Mouse (Mus musculus) embryonic fibroblast, embryonic 13.5 days (primary cell): ENCODE data around the gene Wdr86.

ENCODE experiments used
- CTCF ChIP-seq: IDR thresholded peaks from 2 replicates; pipeline ENCODE4 v1.5.1; 2011; ENCODE audit warnings: mild to moderate bottlenecking, control low read depth, low read length, moderate library complexity, borderline replicate concordance; ENCODE audit not compliant: insufficient read depth
- POLR2A ChIP-seq: IDR thresholded peaks from 2 replicates; pipeline ENCODE4 v1.6.1; 2011; ENCODE audit warnings: low read depth, mild to moderate bottlenecking, control low read depth, low read length, moderate library complexity

DNA sequence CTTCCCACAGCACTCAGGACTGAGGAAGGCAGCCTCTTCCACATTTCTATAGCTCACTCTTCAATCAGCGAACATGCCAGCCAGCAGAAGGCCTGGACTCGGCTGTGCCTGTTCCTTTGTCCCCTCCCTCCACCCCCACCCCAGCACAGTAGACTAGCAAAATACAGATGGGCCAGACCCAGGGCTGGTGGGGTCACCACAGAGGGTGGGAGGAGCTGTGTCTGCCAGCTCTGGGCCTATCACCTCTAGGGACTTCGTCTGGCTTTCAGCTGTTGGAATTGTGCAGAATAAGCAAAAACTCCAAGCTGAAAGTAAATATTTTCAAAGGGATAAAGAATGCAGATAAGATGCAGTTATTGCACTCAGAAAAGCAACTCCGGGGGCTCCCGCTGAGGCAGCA lies 5.7 kb downstream of the Wdr86 start:
- no peak for TF ChIP-seq POLR2A
- TF ChIP-seq CTCF: no peak
